Mouse (Mus musculus): ENCODE measurements around the gene Kazald1. TPM values are rescaled to one million over a fixed set of nuclear protein-coding genes. Genes with fewer than 3 reads are reported as not detected.

Kazald1 gene
- polyA plus RNA-seq (2012; fragmentation: generic; extraction: Trizol) = 10 to 100 TPM in 1 of 2 experiments, under 1 TPM in 1; 0.95 to 12.9 TPM

GRCm38 (mm10) chr19:45074580-45075322 lies at the start of gene Kazald1:
TSS of gene Kazald1 (plus strand) at chr19:45075241.

GRCm38 (mm10) chr19:45045651-45046050 lies 29.4 kb upstream of the Kazald1 start, which contains the start of gene Pdzd7:
TSS of gene Pdzd7 (minus strand) at chr19:45045717.

GRCm38 (mm10) chr19:45047417-45047934 lies 27.6 kb upstream of the Kazald1 start, which contains the start of gene Sfxn3:
TSS of gene Sfxn3 (plus strand) at chr19:45047503.

Other genes with a start within 250 kb of the Kazald1 start
- 1 to 10 TPM in 1 of 2 experiments, under 1 TPM in 1; 0.73 to 4.4 TPM for gene Slf2, start 144.1 kb upstream of the Kazald1 start, polyA plus RNA-seq (2012; fragmentation: generic; extraction: Trizol)
- under 1 TPM; 0.09 to 0.55 TPM for gene Sema4g, start 86.1 kb upstream of the Kazald1 start, polyA plus RNA-seq (2012; fragmentation: generic; extraction: Trizol)
- gene Twnk, start 69.6 kb upstream of the Kazald1 start, polyA plus RNA-seq (2012; fragmentation: generic; extraction: Trizol) = 1 to 10 TPM; 5.2 to 9.2 TPM
- 10 to 100 TPM; 68.5 to 78.7 TPM for gene Mrpl43, start 68.8 kb upstream of the Kazald1 start, polyA plus RNA-seq (2012; fragmentation: generic; extraction: Trizol)
- gene Lzts2, start 60.8 kb upstream of the Kazald1 start, polyA plus RNA-seq (2012; fragmentation: generic; extraction: Trizol) = 100 to 1,000 TPM in 1 of 2 experiments, 10 to 100 TPM in 1; 71.8 to 120 TPM
- 1 to 10 TPM in 1 of 2 experiments, under 1 TPM in 1; 0.27 to 1.1 TPM for gene Pdzd7, start 29.5 kb upstream of the Kazald1 start, polyA plus RNA-seq (2012; fragmentation: generic; extraction: Trizol)
- gene Sfxn3, start 27.7 kb upstream of the Kazald1 start, polyA plus RNA-seq (2012; fragmentation: generic; extraction: Trizol) = 10 to 100 TPM; 31.7 to 76.2 TPM
- not detected for gene Tlx1, start 75.4 kb downstream of the Kazald1 start, polyA plus RNA-seq (2012; fragmentation: generic; extraction: Trizol)
- gene Lbx1, start 160.6 kb downstream of the Kazald1 start, polyA plus RNA-seq (2012; fragmentation: generic; extraction: Trizol) = under 1 TPM; 0.07 to 0.37 TPM